Mouse (Mus musculus) G1E (cell line): Measurements from ENCODE around the gene Dido1. TPM values are rescaled to one million over a fixed set of nuclear protein-coding genes. Genes with fewer than 3 reads are reported as not detected.

Experiments
- ATAC-seq: 2 replicates; pipeline ENCODE4 v1.8.0; 2016; ENCODE audit warnings: mild to moderate bottlenecking; ENCODE audit not compliant: insufficient number of reproducible peaks, poor library complexity, low FRiP score, severe bottlenecking; ENCODE audit errors: extremely low read depth
- DNase-seq: peaks from one replicate; pipeline ENCODE4 v3.0.0; 2012; ENCODE audit warnings: low spot score
- H3K27me3 ChIP-seq: 2 replicates; pipeline ENCODE4 v1.6.1; 2012; ENCODE audit warnings: mild to moderate bottlenecking, low read length, inconsistent platforms; ENCODE audit not compliant: insufficient read depth
- H3K36me3 ChIP-seq: replicated peaks from 2 replicates; pipeline ENCODE3; 2012; ENCODE audit warnings: mild to moderate bottlenecking, inconsistent platforms
- H3K4me1 ChIP-seq: 2 replicates; pipeline ENCODE4 v1.6.1; 2012; ENCODE audit warnings: low read depth, low read length, inconsistent platforms, mixed read lengths; ENCODE audit not compliant: insufficient read depth
- H3K4me3 ChIP-seq: 2 replicates; pipeline ENCODE4 v1.5.1; 2012; ENCODE audit warnings: low read depth, mild to moderate bottlenecking, inconsistent platforms, low read length, moderate library complexity, mixed read lengths
- H3K9me3 ChIP-seq: replicated peaks from 2 replicates; pipeline ENCODE4 v1.6.1; 2012; ENCODE audit warnings: inconsistent platforms
- CTCF ChIP-seq: IDR thresholded peaks from 2 replicates; pipeline ENCODE4 v1.5.1; 2012; ENCODE audit warnings: low read depth, low read length, inconsistent platforms, mixed read lengths
- GATA1 ChIP-seq: IDR thresholded peaks from 2 replicates; pipeline ENCODE4 v1.6.1; 2012; ENCODE audit warnings: borderline replicate concordance, low read length, inconsistent platforms, mixed read lengths
- GATA2 ChIP-seq: IDR thresholded peaks from 2 replicates; pipeline ENCODE4 v1.6.1; 2012; ENCODE audit warnings: low read depth, low read length, inconsistent platforms, borderline replicate concordance
- POLR2AphosphoS5 ChIP-seq: IDR thresholded peaks from 2 replicates; pipeline ENCODE4 v1.6.1; 2012; ENCODE audit warnings: low read depth, low read length, inconsistent platforms; ENCODE audit not compliant: insufficient replicate concordance
- TAL1 ChIP-seq: conservative IDR thresholded peaks from 2 replicates; pipeline ENCODE4 v1.6.1; 2012; ENCODE audit warnings: low read depth, low read length, inconsistent platforms, mixed read lengths
- polyA plus RNA-seq: library from polyadenylated mRNA; stranded (reverse); fragments of >175 nt; gene quantifications from 2 replicates; pipeline ENCODE4 v1.2.3, GENCODE M21; 2012
- total RNA-seq, 2 experiments: library from RNA; stranded (forward) in 1 of 2; stranded (reverse) in 1 of 2; fragments of 200-1000 nt in 1 of 2; fragments of >200 nt in 1 of 2; fragmentation: Nextera tagmentation in 1 of 2; gene quantifications; 2 replicates each; pipeline ENCODE4 v1.2.3; 2014 to 2017

Gene Dido1
- total and polyA plus RNA-seq, 3 experiments: 21.4 to 62.3 (median 57.3) TPM

DNA sequence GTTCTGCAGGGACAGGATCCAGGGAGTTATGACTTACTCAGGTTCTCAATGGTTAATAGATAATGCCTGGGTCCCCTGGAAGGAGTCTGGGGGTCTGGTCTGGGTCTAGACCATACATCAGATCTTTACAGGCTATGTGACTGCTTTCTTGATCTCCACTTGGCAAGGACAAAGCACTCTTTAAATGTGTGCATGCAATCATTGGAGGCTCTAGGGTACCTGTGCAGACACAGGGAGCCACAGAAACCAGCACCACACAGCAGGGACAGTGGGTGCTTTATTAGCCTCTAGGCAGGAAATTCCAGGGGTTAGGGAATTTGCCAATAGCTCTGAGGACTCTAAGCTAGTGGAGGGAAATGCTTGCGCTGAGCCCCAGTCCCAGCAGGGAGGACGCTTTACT, 97.9 kb downstream of the Dido1 start:
- no peak for ATAC-seq
- Histone ChIP-seq H3K36me3 (no peaks in the 10 kb centered on the region), H3K4me3 (no peak overlapping the region), H3K4me1 (no peaks in the 10 kb centered on the region), H3K9me3 (no peaks in the 10 kb centered on the region), H3K27me3 (peaks cover 38% of the 10 kb centered on the region)
- no peak for TF ChIP-seq GATA1
- DNase-seq: no peak

DNA sequence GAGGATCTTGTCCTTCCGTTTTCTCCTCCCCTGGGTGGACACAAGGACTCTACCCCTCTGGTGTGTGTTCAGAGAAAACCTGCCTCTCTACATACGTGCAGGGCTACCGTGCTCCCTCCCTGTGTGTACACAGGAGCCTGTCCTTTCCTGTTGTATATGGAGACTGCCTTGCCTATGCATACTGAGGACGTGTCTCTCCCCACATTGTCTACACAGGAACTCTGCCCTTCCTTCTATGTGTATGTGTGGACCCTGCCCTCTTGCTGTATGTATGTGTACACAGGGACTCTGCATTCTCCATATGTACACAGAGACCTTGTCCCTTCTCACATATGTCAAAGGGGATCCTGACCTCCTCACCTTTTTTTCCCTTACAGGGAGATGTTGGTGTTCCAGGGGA, 99.5 kb downstream of the Dido1 start:
- DNase-seq: no peak
- TF ChIP-seq GATA1 (no peak), TAL1 (no peak), POLR2AphosphoS5 (no peak), GATA2 (no peak), CTCF (no peak)
- no peak overlapping the region for H3K4me3 ChIP-seq
- ATAC-seq: no peak
- no peaks in the 10 kb centered on the region for H3K36me3 ChIP-seq
- H3K27me3 ChIP-seq: peaks cover 38% of the 10 kb centered on the region
- no peaks in the 10 kb centered on the region for H3K9me3 ChIP-seq
- no peaks in the 10 kb centered on the region for H3K4me1 ChIP-seq

Other genes with a start within 250 kb of the Dido1 start
- gene Ntsr1, start 210.0 kb downstream of the Dido1 start, total RNA-seq (2014; fragmentation: Nextera tagmentation): not detected in 2 replicates
- 0.05 TPM in 1 of 2 replicates, not detected in the other for gene Ntsr1, start 210.0 kb downstream of the Dido1 start, total RNA-seq (2017)
- not detected in 2 replicates for gene Ntsr1, start 210.0 kb downstream of the Dido1 start, polyA plus RNA-seq
- 18.4 and 18.6 TPM in 2 replicates for gene Mrgbp, start 128.7 kb downstream of the Dido1 start, total RNA-seq (2014; fragmentation: Nextera tagmentation)
- gene Mrgbp, start 128.7 kb downstream of the Dido1 start, total RNA-seq (2017): 35.5 and 38.3 TPM in 2 replicates
- 16.9 and 19.5 TPM in 2 replicates for gene Mrgbp, start 128.7 kb downstream of the Dido1 start, polyA plus RNA-seq
- gene Ogfr, start 120.8 kb downstream of the Dido1 start, total RNA-seq (2014; fragmentation: Nextera tagmentation): 26.3 and 27.0 TPM in 2 replicates
- gene Ogfr, start 120.8 kb downstream of the Dido1 start, total RNA-seq (2017): 39.5 and 45.2 TPM in 2 replicates
- gene Ogfr, start 120.8 kb downstream of the Dido1 start, polyA plus RNA-seq: 98.0 and 127 TPM in 2 replicates
- gene Col9a3, start 112.2 kb downstream of the Dido1 start, total RNA-seq (2014; fragmentation: Nextera tagmentation): 0.75 TPM in 1 of 2 replicates, not detected in the other
- gene Col9a3, start 112.2 kb downstream of the Dido1 start, total RNA-seq (2017): 0.41 and 0.44 TPM in 2 replicates
- gene Col9a3, start 112.2 kb downstream of the Dido1 start, polyA plus RNA-seq: 0.15 and 0.20 TPM in 2 replicates
- not detected in 2 replicates for gene Tcfl5, start 67.3 kb downstream of the Dido1 start, total RNA-seq (2014; fragmentation: Nextera tagmentation)
- 0.05 TPM in 1 of 2 replicates, not detected in the other for gene Tcfl5, start 67.3 kb downstream of the Dido1 start, total RNA-seq (2017)
- not detected in 2 replicates for gene Tcfl5, start 67.3 kb downstream of the Dido1 start, polyA plus RNA-seq
- gene Gid8, start 118 bp upstream of the Dido1 start, total RNA-seq (2014; fragmentation: Nextera tagmentation): 68.9 and 79.7 TPM in 2 replicates
- gene Gid8, start 118 bp upstream of the Dido1 start, total RNA-seq (2017): 70.2 and 78.3 TPM in 2 replicates
- 29.3 and 35.5 TPM in 2 replicates for gene Gid8, start 118 bp upstream of the Dido1 start, polyA plus RNA-seq
- gene Slc17a9, start 15.3 kb upstream of the Dido1 start, total RNA-seq (2014; fragmentation: Nextera tagmentation): 1.2 and 2.0 TPM in 2 replicates
- 0.06 TPM in 1 of 2 replicates, not detected in the other for gene Slc17a9, start 15.3 kb upstream of the Dido1 start, total RNA-seq (2017)
- 0.26 and 0.36 TPM in 2 replicates for gene Slc17a9, start 15.3 kb upstream of the Dido1 start, polyA plus RNA-seq
- not detected in 2 replicates for gene Bhlhe23, start 66.9 kb upstream of the Dido1 start, total RNA-seq (2014; fragmentation: Nextera tagmentation)
- 0.11 TPM in 1 of 2 replicates, not detected in the other for gene Bhlhe23, start 66.9 kb upstream of the Dido1 start, total RNA-seq (2017)
- gene Bhlhe23, start 66.9 kb upstream of the Dido1 start, polyA plus RNA-seq: not detected in 2 replicates
- gene Ythdf1, start 210.9 kb upstream of the Dido1 start, total RNA-seq (2014; fragmentation: Nextera tagmentation): 90.2 and 96.6 TPM in 2 replicates
- 24.6 and 26.3 TPM in 2 replicates for gene Ythdf1, start 210.9 kb upstream of the Dido1 start, total RNA-seq (2017)
- 72.5 and 87.0 TPM in 2 replicates for gene Ythdf1, start 210.9 kb upstream of the Dido1 start, polyA plus RNA-seq
- gene Birc7, start 219.0 kb upstream of the Dido1 start, total RNA-seq (2014; fragmentation: Nextera tagmentation): not detected in 2 replicates
- not detected in 2 replicates for gene Birc7, start 219.0 kb upstream of the Dido1 start, total RNA-seq (2017)
- gene Birc7, start 219.0 kb upstream of the Dido1 start, polyA plus RNA-seq: not detected in 2 replicates
- gene Nkain4, start 244.7 kb upstream of the Dido1 start, total RNA-seq (2014; fragmentation: Nextera tagmentation): not detected in 2 replicates
- gene Nkain4, start 244.7 kb upstream of the Dido1 start, total RNA-seq (2017): not detected in 2 replicates
- not detected in 2 replicates for gene Nkain4, start 244.7 kb upstream of the Dido1 start, polyA plus RNA-seq